ENCODE assay signal across 8 mouse cellular contexts in the genomic region with DNA sequence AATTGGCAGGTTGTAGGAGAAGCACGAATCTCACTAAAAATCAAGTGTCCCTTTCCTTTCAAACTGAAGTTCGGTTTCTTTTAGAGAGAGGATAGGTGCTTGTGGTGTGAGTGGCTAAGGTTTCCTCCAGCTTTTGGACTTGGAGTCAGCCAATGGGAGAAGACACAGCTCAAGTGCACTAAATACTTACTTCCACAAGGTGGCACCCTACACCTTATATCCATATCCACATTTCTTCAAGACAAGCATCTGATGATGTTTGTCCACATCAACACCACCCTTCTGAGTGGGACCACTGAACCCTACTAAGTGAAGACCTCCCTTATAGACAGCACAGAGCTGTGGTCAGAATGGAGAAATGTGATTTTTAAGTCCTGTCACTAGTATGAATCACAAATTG. TPM values are rescaled to one million over a fixed set of nuclear protein-coding genes. Genes with fewer than 3 reads are reported as not detected.
DNase-seq lines count a peak whose midpoint lies in the region; ATAC-seq lines count a peak whose summit lies in the region.

No protein-coding gene starts in this region.

- peak; percentile 20 for DNase-seq in layer of hippocampus, adult 11-12 months (ENCODE audit: low spot score)
- DNase-seq in layer of hippocampus, postnatal 25 days (ENCODE audit: extremely low spot score in 1 of 2, low spot score in 1 of 2): no peak
- peak; percentile 34 for DNase-seq in Muller cell, postnatal 12 days (ENCODE audit: inconsistent ontology term)
- peak; percentile 10 to 11 for DNase-seq in heart, adult 9 months (ENCODE audit: low spot score in 2 of 2)
- DNase-seq in ovary, adult 18-20 months (ENCODE audit: low spot score): no peak
- no peak for DNase-seq in cerebellum, adult 8-10 months

- peak; percentile 100 for ATAC-seq in CD4-positive, CD25-positive, alpha-beta regulatory T cell, adult 4 months
- ATAC-seq in megakaryocyte-erythroid progenitor cell, adult 5-6 weeks (replicated peaks; ENCODE audit: low FRiP score, low TSS enrichment, poor library complexity, severe bottlenecking): peak; percentile 93

RNA-seq across cellular contexts. Expression of a gene that starts 40.6 kb away (rescaled TPM):
- 1 to 10 TPM; 6.6 to 7.3 TPM for total RNA-seq in layer of hippocampus, postnatal 25 days (2021)
- polyA plus RNA-seq in CD4-positive, CD25-positive, alpha-beta regulatory T cell, adult 4 months (2017; shearing (Covaris generic)): 10 to 100 TPM; 18.8 to 21.6 TPM
- total RNA-seq in megakaryocyte-erythroid progenitor cell, adult 5-6 weeks (2014; fragmentation: Nextera tagmentation): 49.0 and 89.6 TPM in 2 replicates
- total RNA-seq in megakaryocyte-erythroid progenitor cell, adult 5-6 weeks (2017): 36.5 and 63.9 TPM in 2 replicates

RNA-seq across cellular contexts. Expression of a gene that starts 44.6 kb away (rescaled TPM):
- total RNA-seq in layer of hippocampus, postnatal 25 days (2021): 10 to 100 TPM; 21.7 to 21.9 TPM
- 10 to 100 TPM; 43.8 to 46.1 TPM for polyA plus RNA-seq in CD4-positive, CD25-positive, alpha-beta regulatory T cell, adult 4 months (2017; shearing (Covaris generic))
- total RNA-seq in megakaryocyte-erythroid progenitor cell, adult 5-6 weeks (2014; fragmentation: Nextera tagmentation): 25.2 and 35.0 TPM in 2 replicates
- 79.4 and 105 TPM in 2 replicates for total RNA-seq in megakaryocyte-erythroid progenitor cell, adult 5-6 weeks (2017)

Comparison
In these comparisons a context has a peak if more than half of its experiments do, and no peak if none do; other contexts are left out.
1. DNase-seq: peak in layer of hippocampus, adult 11-12 months (single experiment), Muller cell, postnatal 12 days (single experiment) and heart, adult 9 months (2 of 2); none in layer of hippocampus, postnatal 25 days (0 of 2), ovary, adult 18-20 months (single experiment) and cerebellum, adult 8-10 months (single experiment).
2. RNA of a gene that starts 40.6 kb away (total RNA-seq): 36.5 to 89.6 TPM in megakaryocyte-erythroid progenitor cell, adult 5-6 weeks; 6.6 to 7.3 TPM in layer of hippocampus, postnatal 25 days; every median in the first group is over 4 times any median in the second.